Mouse (Mus musculus): ENCODE results near the gene Sptan1. TPM values are rescaled to one million over a fixed set of nuclear protein-coding genes. Genes with fewer than 3 reads are reported as not detected.

The Sptan1 gene
- polyA plus RNA-seq, 1 experiment from 2014 or later, result 93.0 TPM

GRCm38 (mm10) chr2:30026997-30027396 is 61.6 kb downstream of the Sptan1 start:
- H3K4me1 ChIP-seq (ENCODE audit: control insufficient read depth, insufficient read depth, low read length), result no peaks in the 10 kb centered on the region
- WGBS, result 94% methylated on average over 5 of the region's 5 CpGs
- no peak overlapping the region for H3K4me3 ChIP-seq (ENCODE audit: low read length)
- H3K9me3 ChIP-seq (replicated peaks; ENCODE audit: control insufficient read depth, low read length), result no peaks in the 10 kb centered on the region
- H3K4me2 ChIP-seq (ENCODE audit: low read depth, low read length), result no peak overlapping the region
- no peak for ATAC-seq (replicated peaks; ENCODE audit: extremely low read depth, insufficient read depth, low FRiP score)
- H3K27me3 ChIP-seq (ENCODE audit: control insufficient read depth, insufficient read depth, low read length), result no peaks in the 10 kb centered on the region
- no peak overlapping the region for H3K27ac ChIP-seq (ENCODE audit: low read length)
- H3K36me3 ChIP-seq (ENCODE audit: control insufficient read depth, insufficient read depth), result peaks cover 97% of the 10 kb centered on the region
- no peak overlapping the region for H3K9ac ChIP-seq (ENCODE audit: low read length)

GRCm38 (mm10) chr2:30032244-30032846 is 67.0 kb downstream of the Sptan1 start:
- Histone ChIP-seq H3K9me3 (replicated peaks; ENCODE audit: control insufficient read depth, low read length) (no peaks in the 10 kb centered on the region), H3K4me1 (ENCODE audit: control insufficient read depth, insufficient read depth, low read length) (no peaks in the 10 kb centered on the region), H3K27ac (ENCODE audit: low read length) (no peak overlapping the region), H3K36me3 (ENCODE audit: control insufficient read depth, insufficient read depth) (peaks cover 48% of the 10 kb centered on the region), H3K4me3 (ENCODE audit: low read length) (no peak overlapping the region), H3K4me2 (ENCODE audit: low read depth, low read length) (no peak overlapping the region), H3K27me3 (ENCODE audit: control insufficient read depth, insufficient read depth, low read length) (no peaks in the 10 kb centered on the region), H3K9ac (ENCODE audit: low read length) (no peak overlapping the region)
- 59% methylated on average over 11 of the region's 11 CpGs for WGBS
- ATAC-seq (replicated peaks; ENCODE audit: extremely low read depth, insufficient read depth, low FRiP score), result no peak

GRCm38 (mm10) chr2:30032957-30033356 is 67.6 kb downstream of the Sptan1 start:
- Histone ChIP-seq H3K4me1 (ENCODE audit: control insufficient read depth, insufficient read depth, low read length) (no peaks in the 10 kb centered on the region), H3K4me3 (ENCODE audit: low read length) (no peak overlapping the region), H3K9ac (ENCODE audit: low read length) (no peak overlapping the region), H3K27me3 (ENCODE audit: control insufficient read depth, insufficient read depth, low read length) (no peaks in the 10 kb centered on the region), H3K36me3 (ENCODE audit: control insufficient read depth, insufficient read depth) (peaks cover 43% of the 10 kb centered on the region), H3K4me2 (ENCODE audit: low read depth, low read length) (no peak overlapping the region), H3K27ac (ENCODE audit: low read length) (no peak overlapping the region), H3K9me3 (replicated peaks; ENCODE audit: control insufficient read depth, low read length) (no peaks in the 10 kb centered on the region)
- ATAC-seq (replicated peaks; ENCODE audit: extremely low read depth, insufficient read depth, low FRiP score), result no peak
- WGBS, result 75% methylated on average over 6 of the region's 6 CpGs

GRCm38 (mm10) chr2:30037762-30038161 is 72.4 kb downstream of the Sptan1 start:
- H3K4me1 ChIP-seq (ENCODE audit: control insufficient read depth, insufficient read depth, low read length), result no peaks in the 10 kb centered on the region
- no peak overlapping the region for H3K4me2 ChIP-seq (ENCODE audit: low read depth, low read length)
- 74% methylated on average over 2 of the region's 2 CpGs for WGBS

GRCm38 (mm10) chr2:30038370-30038769 is 73.0 kb downstream of the Sptan1 start:
- no peak overlapping the region for H3K4me3 ChIP-seq (ENCODE audit: low read length)
- H3K9ac ChIP-seq (ENCODE audit: low read length), result no peak overlapping the region
- H3K9me3 ChIP-seq (replicated peaks; ENCODE audit: control insufficient read depth, low read length), result no peaks in the 10 kb centered on the region
- H3K4me1 ChIP-seq (ENCODE audit: control insufficient read depth, insufficient read depth, low read length), result no peaks in the 10 kb centered on the region
- WGBS, result 92% methylated on average over 10 of the region's 10 CpGs
- H3K27ac ChIP-seq (ENCODE audit: low read length), result no peak overlapping the region
- no peaks in the 10 kb centered on the region for H3K27me3 ChIP-seq (ENCODE audit: control insufficient read depth, insufficient read depth, low read length)
- no peak overlapping the region for H3K4me2 ChIP-seq (ENCODE audit: low read depth, low read length)
- no peaks in the 10 kb centered on the region for H3K36me3 ChIP-seq (ENCODE audit: control insufficient read depth, insufficient read depth)
- no peak for ATAC-seq (replicated peaks; ENCODE audit: extremely low read depth, insufficient read depth, low FRiP score)

More at GRCm38 (mm10) chr2:30037762-30038161, 72.4 kb downstream of the Sptan1 start:
- no peak overlapping the region for H3K9ac ChIP-seq (ENCODE audit: low read length)
- no peak for ATAC-seq (replicated peaks; ENCODE audit: extremely low read depth, insufficient read depth, low FRiP score)
- no peak overlapping the region for H3K27ac ChIP-seq (ENCODE audit: low read length)
- H3K4me3 ChIP-seq (ENCODE audit: low read length), result no peak overlapping the region
- no peaks in the 10 kb centered on the region for H3K36me3 ChIP-seq (ENCODE audit: control insufficient read depth, insufficient read depth)
- no peaks in the 10 kb centered on the region for H3K9me3 ChIP-seq (replicated peaks; ENCODE audit: control insufficient read depth, low read length)
- no peaks in the 10 kb centered on the region for H3K27me3 ChIP-seq (ENCODE audit: control insufficient read depth, insufficient read depth, low read length)

GRCm38 (mm10) chr2:30039687-30040086 is 74.3 kb downstream of the Sptan1 start:
- no peak for ATAC-seq (replicated peaks; ENCODE audit: extremely low read depth, insufficient read depth, low FRiP score)
- no peak overlapping the region for H3K4me2 ChIP-seq (ENCODE audit: low read depth, low read length)
- no peaks in the 10 kb centered on the region for H3K9me3 ChIP-seq (replicated peaks; ENCODE audit: control insufficient read depth, low read length)
- no peak overlapping the region for H3K27ac ChIP-seq (ENCODE audit: low read length)
- H3K4me3 ChIP-seq (ENCODE audit: low read length), result no peak overlapping the region
- no peaks in the 10 kb centered on the region for H3K36me3 ChIP-seq (ENCODE audit: control insufficient read depth, insufficient read depth)
- H3K9ac ChIP-seq (ENCODE audit: low read length), result no peak overlapping the region
- H3K27me3 ChIP-seq (ENCODE audit: control insufficient read depth, insufficient read depth, low read length), result no peaks in the 10 kb centered on the region
- H3K4me1 ChIP-seq (ENCODE audit: control insufficient read depth, insufficient read depth, low read length), result no peaks in the 10 kb centered on the region

GRCm38 (mm10) chr2:30042445-30042844 is 77.1 kb downstream of the Sptan1 start:
- no peak; the same call in 1 of the 2 replicates for ATAC-seq (replicated peaks; ENCODE audit: extremely low read depth, insufficient read depth, low FRiP score)
- H3K4me2 ChIP-seq (ENCODE audit: low read depth, low read length), result no peak overlapping the region

GRCm38 (mm10) chr2:30044550-30044949 is 79.2 kb downstream of the Sptan1 start:
- WGBS, result 83% methylated on average over 5 of the region's 5 CpGs
- ATAC-seq (replicated peaks; ENCODE audit: extremely low read depth, insufficient read depth, low FRiP score), result no peak
- Histone ChIP-seq H3K27ac (ENCODE audit: low read length) (no peak overlapping the region), H3K4me2 (ENCODE audit: low read depth, low read length) (no peak overlapping the region), H3K4me3 (ENCODE audit: low read length) (no peak overlapping the region), H3K36me3 (ENCODE audit: control insufficient read depth, insufficient read depth) (no peaks in the 10 kb centered on the region), H3K27me3 (ENCODE audit: control insufficient read depth, insufficient read depth, low read length) (no peaks in the 10 kb centered on the region), H3K4me1 (ENCODE audit: control insufficient read depth, insufficient read depth, low read length) (peaks cover 4% of the 10 kb centered on the region; the same call in 1 of the 2 replicates), H3K9me3 (replicated peaks; ENCODE audit: control insufficient read depth, low read length) (no peaks in the 10 kb centered on the region), H3K9ac (ENCODE audit: low read length) (no peak overlapping the region)

More at GRCm38 (mm10) chr2:30042445-30042844, 77.1 kb downstream of the Sptan1 start:
- Histone ChIP-seq H3K36me3 (ENCODE audit: control insufficient read depth, insufficient read depth) (no peaks in the 10 kb centered on the region), H3K4me3 (ENCODE audit: low read length) (no peak overlapping the region), H3K9ac (ENCODE audit: low read length) (no peak overlapping the region), H3K27ac (ENCODE audit: low read length) (no peak overlapping the region), H3K27me3 (ENCODE audit: control insufficient read depth, insufficient read depth, low read length) (no peaks in the 10 kb centered on the region), H3K9me3 (replicated peaks; ENCODE audit: control insufficient read depth, low read length) (no peaks in the 10 kb centered on the region), H3K4me1 (ENCODE audit: control insufficient read depth, insufficient read depth, low read length) (no peaks in the 10 kb centered on the region)
- 7% methylated on average over 4 of the region's 4 CpGs for WGBS

- no peaks in the 10 kb centered on the region for H3K9me3 ChIP-seq (replicated peaks; ENCODE audit: control insufficient read depth, low read length)
- WGBS, result 97% methylated on average over 6 of the region's 6 CpGs
- H3K36me3 ChIP-seq (ENCODE audit: control insufficient read depth, insufficient read depth), result no peaks in the 10 kb centered on the region
- H3K9ac ChIP-seq (ENCODE audit: low read length), result no peak overlapping the region
- H3K4me3 ChIP-seq (ENCODE audit: low read length), result no peak overlapping the region
- H3K27ac ChIP-seq (ENCODE audit: low read length), result no peak overlapping the region
- no peaks in the 10 kb centered on the region for H3K27me3 ChIP-seq (ENCODE audit: control insufficient read depth, insufficient read depth, low read length)
- H3K4me1 ChIP-seq (ENCODE audit: control insufficient read depth, insufficient read depth, low read length), result peaks cover 4% of the 10 kb centered on the region; the same call in 1 of the 2 replicates
- H3K4me2 ChIP-seq (ENCODE audit: low read depth, low read length), result no peak overlapping the region
- no peak for ATAC-seq (replicated peaks; ENCODE audit: extremely low read depth, insufficient read depth, low FRiP score)
Measured at GRCm38 (mm10) chr2:30047127-30047526, 81.8 kb downstream of the Sptan1 start.

Measured in heart, embryonic 16.5 days (tissue).